Mouse (Mus musculus): ENCODE data around the gene Vmn2r66.

Vmn2r66 gene

GRCm38 (mm10) chr7:85012168-85012567 lies at the start of gene Vmn2r66:
Gene Vmn2r66, minus strand, starts transcription at chr7:85012268.
- DNase-seq (ENCODE audit: low read depth, low spot score): no peak

- DNase-seq (ENCODE audit: low read depth, low spot score): no peak
These were observed 15.4 kb downstream of the Vmn2r66 start for GRCm38 (mm10) chr7:84996694-84997093.

- no peak for DNase-seq (ENCODE audit: low read depth, low spot score)
These were observed 48.1 kb downstream of the Vmn2r66 start, which contains the start of gene Vmn2r65 for GRCm38 (mm10) chr7:84964015-84964414. Gene Vmn2r65, minus strand, starts transcription at chr7:84964115.
